In genomic region chr13:48284426-48284825, GRCm38 (mm10) we compare ENCODE assay signal across 21 mouse cellular contexts. TPM values are rescaled to one million over a fixed set of nuclear protein-coding genes. Genes with fewer than 3 reads are reported as not detected.
DNase-seq lines count a peak whose midpoint lies in the region; ATAC-seq and TF ChIP-seq lines count a peak whose summit lies in the region.
"Had no signal": no experiment of that assay in that cellular context is flagged by ENCODE, and none has a peak within 500 bp of the region (broad histone marks: within the 10 kb centered on the region; RNA-seq: fewer than 3 reads in every experiment).

No protein-coding gene starts in this region.

- H3K27me3 ChIP-seq in hindbrain, embryonic 14.5 days (ENCODE audit: control insufficient read depth, insufficient read depth, low read length) = no peaks in the 10 kb centered on the region
- no peaks in the 10 kb centered on the region for H3K27me3 ChIP-seq in hindbrain, postnatal 0 days (ENCODE audit: insufficient read depth, low read length)
- H3K27me3 ChIP-seq in embryonic facial prominence, embryonic 14.5 days (replicated peaks; ENCODE audit: control insufficient read depth, insufficient read depth, low read length) = no peaks in the 10 kb centered on the region
- H3K27me3 ChIP-seq: CH12.LX; embryonic facial prominence, embryonic 12.5 days; forebrain, embryonic 12.5 days; Patski had no signal

- no peak for ATAC-seq in hindbrain, embryonic 14.5 days (ENCODE audit: low FRiP score)
- ATAC-seq in hindbrain, postnatal 0 days = no peak
- ATAC-seq in embryonic facial prominence, embryonic 14.5 days (ENCODE audit: low read depth) = no peak
- ATAC-seq: activated CD4-positive, CD25-positive, alpha-beta regulatory T cell, adult 4 months; forebrain, embryonic 16.5 days; hindbrain, embryonic 16.5 days; Patski had no signal

- no peak for DNase-seq in hindbrain, embryonic 14.5 days (ENCODE audit: low spot score)
- DNase-seq in hindbrain, postnatal 0 days (ENCODE audit: low spot score) = no peak
- peak; percentile 30 for DNase-seq in urinary bladder, postnatal 25 days (ENCODE audit: low spot score)
- no peak for DNase-seq in urinary bladder, adult 2 months (ENCODE audit: low spot score)
- DNase-seq in embryonic facial prominence, embryonic 14.5 days (ENCODE audit: low spot score) = peak; percentile 72
- DNase-seq in right cerebral cortex, postnatal 4 days = no peak
- DNase-seq: adrenal gland, postnatal 14 days; cerebellum, adult 18-20 months; cerebellum, adult 9-11 months; cerebellum, postnatal 36 days; gastrocnemius, postnatal 10 days; heart, adult 2 months; heart, postnatal 36 days had no signal

- 0 out of 2 replicates have a peak overlapping the region, but pooled peaks have one; percentile 1 for H3K27ac ChIP-seq in hindbrain, embryonic 14.5 days
- no peak overlapping the region for H3K27ac ChIP-seq in hindbrain, postnatal 0 days
- no peak overlapping the region for H3K27ac ChIP-seq in embryonic facial prominence, embryonic 14.5 days (replicated peaks; ENCODE audit: low read depth, low read length)
- H3K27ac ChIP-seq: embryonic facial prominence, embryonic 12.5 days; forebrain, embryonic 12.5 days; heart, adult 2 months had no signal

- H3K9me3 ChIP-seq in hindbrain, embryonic 14.5 days (ENCODE audit: control insufficient read depth, low read length) = no peaks in the 10 kb centered on the region
- no peaks in the 10 kb centered on the region for H3K9me3 ChIP-seq in hindbrain, postnatal 0 days (ENCODE audit: low read length)
- no peaks in the 10 kb centered on the region for H3K9me3 ChIP-seq in embryonic facial prominence, embryonic 14.5 days (ENCODE audit: control insufficient read depth, low read length)
- H3K9me3 ChIP-seq: embryonic facial prominence, embryonic 12.5 days; forebrain, embryonic 12.5 days; heart, embryonic 12.5 days had no signal

- H3K4me1 ChIP-seq in hindbrain, embryonic 14.5 days (replicated peaks; ENCODE audit: control insufficient read depth, insufficient read depth, low read length) = peaks cover 20% of the 10 kb centered on the region
- H3K4me1 ChIP-seq in hindbrain, postnatal 0 days (ENCODE audit: insufficient read depth, low read length) = no peaks in the 10 kb centered on the region
- peaks cover 4% of the 10 kb centered on the region; the same call in 1 of the 2 replicates for H3K4me1 ChIP-seq in embryonic facial prominence, embryonic 14.5 days (ENCODE audit: control insufficient read depth, insufficient read depth, low read length)

- no peak overlapping the region for H3K4me3 ChIP-seq in hindbrain, embryonic 14.5 days (replicated peaks; ENCODE audit: low read length)
- H3K4me3 ChIP-seq in hindbrain, postnatal 0 days (ENCODE audit: low read length) = no peak overlapping the region
- H3K4me3 ChIP-seq in embryonic facial prominence, embryonic 14.5 days (ENCODE audit: low read depth, low read length) = no peak overlapping the region
- H3K4me3 ChIP-seq: embryonic facial prominence, embryonic 12.5 days; forebrain, embryonic 12.5 days; heart, adult 2 months; heart, embryonic 12.5 days had no signal

- no peak overlapping the region for H3K4me2 ChIP-seq in hindbrain, embryonic 14.5 days (replicated peaks)
- H3K4me2 ChIP-seq in hindbrain, postnatal 0 days (ENCODE audit: low read depth, low read length) = no peak overlapping the region
- no peak overlapping the region for H3K4me2 ChIP-seq in embryonic facial prominence, embryonic 14.5 days (ENCODE audit: low read depth, low read length)
- H3K4me2 ChIP-seq: embryonic facial prominence, embryonic 12.5 days; forebrain, embryonic 12.5 days; heart, embryonic 12.5 days had no signal

- H3K9ac ChIP-seq in hindbrain, embryonic 14.5 days = no peak overlapping the region
- no peak overlapping the region for H3K9ac ChIP-seq in hindbrain, postnatal 0 days (replicated peaks; ENCODE audit: low read length)
- no peak overlapping the region for H3K9ac ChIP-seq in embryonic facial prominence, embryonic 14.5 days (ENCODE audit: low read depth, low read length)
- H3K9ac ChIP-seq: embryonic facial prominence, embryonic 12.5 days; forebrain, embryonic 12.5 days; heart, embryonic 12.5 days had no signal

- WGBS in hindbrain, embryonic 14.5 days = 65% methylated on average over 9 of the region's 9 CpGs
- 67% methylated on average over 9 of the region's 9 CpGs for WGBS in hindbrain, postnatal 0 days
- WGBS in embryonic facial prominence, embryonic 14.5 days = 69% methylated on average over 9 of the region's 9 CpGs

- TF ChIP-seq CTCF in hindbrain, postnatal 0 days (IDR thresholded peaks at IDR 0.05; ENCODE audit: low read depth) = no peak

- no peaks in the 10 kb centered on the region for H3K36me3 ChIP-seq in hindbrain, embryonic 14.5 days (replicated peaks; ENCODE audit: control insufficient read depth, insufficient read depth)
- H3K36me3 ChIP-seq in hindbrain, postnatal 0 days (ENCODE audit: insufficient read depth, low read length) = no peaks in the 10 kb centered on the region
- H3K36me3 ChIP-seq in embryonic facial prominence, embryonic 14.5 days (ENCODE audit: control insufficient read depth, insufficient read depth, low read length) = no peaks in the 10 kb centered on the region
- H3K36me3 ChIP-seq: embryonic facial prominence, embryonic 12.5 days; forebrain, embryonic 12.5 days; heart, embryonic 12.5 days had no signal

RNA-seq across cellular contexts. Expression of gene Id4, which starts 23.4 kb away (rescaled TPM):
- 91.5 and 100 TPM in 2 replicates for polyA plus RNA-seq in hindbrain, embryonic 14.5 days (2014; fragmentation: Nextera tagmentation; extraction: Ambion mirVana)
- total RNA-seq in hindbrain, postnatal 0 days (2014; rRNA removed) = 66.3 and 67.8 TPM in 2 replicates
- polyA plus RNA-seq in hindbrain, postnatal 0 days (2015; fragmentation: Nextera tagmentation; extraction: Ambion mirVana) = 60.6 and 65.6 TPM in 2 replicates
- 93.6 and 98.2 TPM in 2 replicates for polyA plus RNA-seq in urinary bladder, adult 2 months (2012; rRNA removed)
- 11.8 and 13.0 TPM in 2 replicates for polyA plus RNA-seq in embryonic facial prominence, embryonic 14.5 days (2014; fragmentation: Nextera tagmentation; extraction: Ambion mirVana)
- total RNA-seq: CH12.LX had no signal
- polyA plus RNA-seq: activated CD4-positive, CD25-positive, alpha-beta regulatory T cell, adult 4 months had no signal

Comparison
In these comparisons a context has a peak if more than half of its experiments do, and no peak if none do; other contexts are left out.
1. DNase-seq: peak in urinary bladder, postnatal 25 days (single experiment) and embryonic facial prominence, embryonic 14.5 days (single experiment); none in hindbrain, embryonic 14.5 days (single experiment), hindbrain, postnatal 0 days (single experiment), urinary bladder, adult 2 months (single experiment) and right cerebral cortex, postnatal 4 days (single experiment).